Mouse (Mus musculus) adrenal gland, postnatal 14 days (tissue): ENCODE data around the gene Ulk3. TPM values are rescaled to one million over a fixed set of nuclear protein-coding genes. Genes with fewer than 3 reads are reported as not detected.
A peak's percentile ranks its signal among the peaks of the same experiment; 100 is the strongest.

Source experiments
- DNase-seq: peaks from one replicate; pipeline ENCODE4 v3.0.0; 2021; ENCODE audit warnings: mixed read lengths
- total RNA-seq: library from RNA; stranded (reverse); gene quantifications from 2 replicates; pipeline ENCODE4 v1.2.3, GENCODE M21; 2021

The Ulk3 gene
- total RNA-seq, 1 experiment from 2014 or later = 12.9 TPM

- DNase-seq = peak; percentile 43
Observed at GRCm38 (mm10) chr9:57644442-57644943, 55.2 kb downstream of the Ulk3 start.

DNA sequence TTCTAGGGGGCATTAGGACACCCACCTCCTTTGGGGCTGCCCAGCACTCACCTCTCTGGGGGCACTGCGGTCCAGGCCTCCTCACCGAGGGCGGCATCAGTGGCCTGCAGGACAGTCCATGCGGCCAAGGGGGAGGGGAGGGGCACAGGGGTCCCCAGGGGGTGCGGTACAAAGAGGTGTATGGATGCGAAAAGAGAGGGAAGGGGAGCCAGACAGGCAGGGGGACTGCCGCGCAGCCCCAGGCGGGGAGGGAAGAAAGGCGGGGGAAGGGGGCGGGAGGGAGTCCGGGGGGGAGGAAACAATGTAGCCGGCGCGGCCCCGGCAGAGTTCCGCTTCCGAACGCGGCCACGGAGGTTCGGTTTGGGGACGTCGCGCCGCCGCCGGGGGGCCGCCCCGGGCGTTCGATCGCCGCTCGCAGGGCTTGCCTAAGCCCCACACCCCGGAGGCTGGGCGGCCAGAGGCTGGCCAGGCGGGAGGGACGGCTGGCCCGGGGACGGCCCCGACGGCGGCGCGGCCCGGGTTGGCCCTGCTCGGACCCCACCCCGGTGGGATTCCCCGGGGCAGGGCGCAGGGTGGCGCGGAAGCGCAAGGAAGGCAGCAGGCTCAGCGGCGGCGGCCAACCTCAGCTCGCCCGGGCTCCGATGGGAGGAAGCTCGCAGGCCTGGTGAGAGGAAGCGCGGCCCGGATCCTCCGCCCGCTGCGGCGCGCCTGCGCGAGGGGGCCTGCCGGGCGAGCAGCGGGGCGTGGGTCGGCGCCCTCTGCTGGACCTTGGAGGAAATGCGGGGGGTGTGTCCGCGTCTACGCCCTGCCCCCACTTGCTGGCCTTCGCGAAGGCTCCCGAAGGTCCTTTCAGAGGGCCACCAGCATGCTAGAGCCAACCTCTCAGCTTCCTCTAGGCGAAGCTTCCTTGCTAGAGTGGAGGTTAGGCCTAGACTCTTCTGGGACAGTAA lies 56.0 kb downstream of the Ulk3 start:
- DNase-seq = peak; percentile 97

Other genes starting within 250 kb of the Ulk3 start
- 19.8 and 24.6 TPM in 2 replicates for gene Ppcdc, start 149.3 kb upstream of the Ulk3 start, total RNA-seq
- 11.0 and 13.1 TPM in 2 replicates for gene Scamp5, start 121.4 kb upstream of the Ulk3 start, total RNA-seq
- gene Rpp25, start 85.4 kb upstream of the Ulk3 start, total RNA-seq = 2.2 and 2.7 TPM in 2 replicates
- gene Cox5a, start 68.2 kb upstream of the Ulk3 start, total RNA-seq = 1,056 and 1,152 TPM in 2 replicates
- gene Fam219b, start 51.9 kb upstream of the Ulk3 start, total RNA-seq = 17.5 and 19.1 TPM in 2 replicates
- 35.8 and 38.6 TPM in 2 replicates for gene Mpi, start 36.7 kb upstream of the Ulk3 start, total RNA-seq
- 41.8 and 51.8 TPM in 2 replicates for gene Scamp2, start 28.5 kb upstream of the Ulk3 start, total RNA-seq
- not detected in 2 replicates for gene Cplx3, start 16.8 kb downstream of the Ulk3 start, total RNA-seq
- gene Lman1l, start 31.3 kb downstream of the Ulk3 start, total RNA-seq = not detected in 2 replicates
- gene Csk, start 64.2 kb downstream of the Ulk3 start, total RNA-seq = 71.0 and 75.6 TPM in 2 replicates
- 1.5 and 43.1 TPM in 2 replicates for gene Cyp1a2, start 94.3 kb downstream of the Ulk3 start, total RNA-seq
- gene Cyp1a1, start 98.5 kb downstream of the Ulk3 start, total RNA-seq = 0.37 TPM in 1 of 2 replicates, not detected in the other
- 8.9 and 10.6 TPM in 2 replicates for gene Edc3, start 119.1 kb downstream of the Ulk3 start, total RNA-seq
- gene Clk3, start 176.4 kb downstream of the Ulk3 start, total RNA-seq = 55.0 and 66.5 TPM in 2 replicates
- gene Arid3b, start 247.3 kb downstream of the Ulk3 start, total RNA-seq = 4.2 and 6.1 TPM in 2 replicates